Mouse (Mus musculus): ENCODE data around the gene Atp5e. TPM values are rescaled to one million over a fixed set of nuclear protein-coding genes. Genes with fewer than 3 reads are reported as not detected.

The Atp5e gene
- total RNA-seq, 2 experiments from 2014 or later = 256 to 466 TPM

GRCm38 (mm10) chr2:174448405-174448804, 15.5 kb downstream of the Atp5e start:
- ATAC-seq (ENCODE audit: poor library complexity, severe bottlenecking) = no peak

GRCm38 (mm10) chr2:174446905-174447304, 17.0 kb downstream of the Atp5e start:
- ATAC-seq (ENCODE audit: poor library complexity, severe bottlenecking) = no peak

- ATAC-seq (ENCODE audit: poor library complexity, severe bottlenecking) = no peak
Measured at GRCm38 (mm10) chr2:174446492-174446891, 17.4 kb downstream of the Atp5e start.

GRCm38 (mm10) chr2:174445018-174445417, 18.9 kb downstream of the Atp5e start:
- ATAC-seq (ENCODE audit: poor library complexity, severe bottlenecking) = no peak

GRCm38 (mm10) chr2:174444359-174444758, 19.5 kb downstream of the Atp5e start:
- no peak for ATAC-seq (ENCODE audit: poor library complexity, severe bottlenecking)

GRCm38 (mm10) chr2:174443046-174443445, 20.9 kb downstream of the Atp5e start:
- no peak for ATAC-seq (ENCODE audit: poor library complexity, severe bottlenecking)

GRCm38 (mm10) chr2:174442460-174442859, 21.4 kb downstream of the Atp5e start:
- ATAC-seq (ENCODE audit: poor library complexity, severe bottlenecking) = no peak

- no peak for ATAC-seq (ENCODE audit: poor library complexity, severe bottlenecking)
Measured at GRCm38 (mm10) chr2:174441898-174442297, 22.0 kb downstream of the Atp5e start.

- no peak for ATAC-seq (ENCODE audit: poor library complexity, severe bottlenecking)
Measured at GRCm38 (mm10) chr2:174439961-174440360, 23.9 kb downstream of the Atp5e start.

- ATAC-seq (ENCODE audit: poor library complexity, severe bottlenecking) = peak; percentile 27
Measured at GRCm38 (mm10) chr2:174439450-174439838, 24.5 kb downstream of the Atp5e start.

- peak; percentile 38 for ATAC-seq (ENCODE audit: poor library complexity, severe bottlenecking)
Measured at GRCm38 (mm10) chr2:174438737-174439449, 25.0 kb downstream of the Atp5e start, which contains the start of gene Ctsz. TSS of gene Ctsz (minus strand) at chr2:174439039.

GRCm38 (mm10) chr2:174438181-174438580, 25.7 kb downstream of the Atp5e start:
- ATAC-seq (ENCODE audit: poor library complexity, severe bottlenecking) = no peak

GRCm38 (mm10) chr2:174437697-174437982, 26.3 kb downstream of the Atp5e start:
- ATAC-seq (ENCODE audit: poor library complexity, severe bottlenecking) = peak; percentile 43

GRCm38 (mm10) chr2:174436916-174437696, 26.8 kb downstream of the Atp5e start:
- peak; percentile 14 for ATAC-seq (ENCODE audit: poor library complexity, severe bottlenecking)

- peak; percentile 44 for ATAC-seq (ENCODE audit: poor library complexity, severe bottlenecking)
Measured at GRCm38 (mm10) chr2:174436076-174436701, 27.7 kb downstream of the Atp5e start.

- no peak for ATAC-seq (ENCODE audit: poor library complexity, severe bottlenecking)
Measured at GRCm38 (mm10) chr2:174434943-174435342, 29.0 kb downstream of the Atp5e start.

- no peak for ATAC-seq (ENCODE audit: poor library complexity, severe bottlenecking)
Measured at GRCm38 (mm10) chr2:174428996-174429591, 34.8 kb downstream of the Atp5e start.

GRCm38 (mm10) chr2:174428076-174428835, 35.6 kb downstream of the Atp5e start:
- ATAC-seq (ENCODE audit: poor library complexity, severe bottlenecking) = no peak

- ATAC-seq (ENCODE audit: poor library complexity, severe bottlenecking) = no peak
Measured at GRCm38 (mm10) chr2:174426856-174427255, 37.0 kb downstream of the Atp5e start.

GRCm38 (mm10) chr2:174424301-174425085, 39.4 kb downstream of the Atp5e start:
- no peak for ATAC-seq (ENCODE audit: poor library complexity, severe bottlenecking)

Measured in megakaryocyte, adult 5-6 weeks (primary cell).